Mouse (Mus musculus) heart, adult 2 months (tissue): ENCODE data around the gene Polr2a. TPM values are rescaled to one million over a fixed set of nuclear protein-coding genes. Genes with fewer than 3 reads are reported as not detected.

ENCODE experiments used
- DNase-seq, 2 experiments: peaks; one replicate each; pipeline ENCODE4 v3.0.0; 2021
- H3K27ac ChIP-seq: fragments of 200-600 bp; 2 replicates; pipeline ENCODE4 v1.8.1; 2022
- H3K27me3 ChIP-seq: fragments of 200-500 bp; 2 replicates; pipeline ENCODE4 v1.6.1; 2012; ENCODE audit warnings: mild to moderate bottlenecking, low read length, inconsistent platforms, mixed read lengths; ENCODE audit not compliant: control insufficient read depth, insufficient read depth
- H3K36me3 ChIP-seq: fragments of 200-500 bp; 2 replicates; pipeline ENCODE4 v1.6.1; 2012; ENCODE audit warnings: low read length, inconsistent platforms; ENCODE audit not compliant: control insufficient read depth, insufficient read depth
- H3K4me1 ChIP-seq: fragments of 200-500 bp; 2 replicates; pipeline ENCODE4 v1.6.1; 2011; ENCODE audit warnings: low read length; ENCODE audit not compliant: control insufficient read depth, insufficient read depth
- H3K4me3 ChIP-seq: fragments of 200-600 bp; 2 replicates; pipeline ENCODE4 v1.8.1; 2022
- H3K79me2 ChIP-seq: fragments of 200-500 bp; replicated peaks from 2 replicates; pipeline ENCODE4 v1.6.1; 2012; ENCODE audit warnings: mild to moderate bottlenecking, inconsistent platforms, low read length, moderate library complexity, mixed read lengths; ENCODE audit not compliant: control insufficient read depth, insufficient read depth
- H3K9ac ChIP-seq: fragments of 200-500 bp; 2 replicates; pipeline ENCODE4 v1.6.1; 2012; ENCODE audit warnings: low read depth, mild to moderate bottlenecking, control low read depth, inconsistent platforms, low read length, mixed read lengths
- CTCF ChIP-seq: fragments of 200-600 bp; IDR thresholded peaks from 2 replicates; pipeline ENCODE4 v1.8.1; 2022; ENCODE audit warnings: antibody characterized with exemption, mild to moderate bottlenecking, moderate library complexity
- EP300 ChIP-seq: fragments of 200-500 bp; IDR thresholded peaks from 2 replicates; pipeline ENCODE4 v1.6.1; 2011; ENCODE audit warnings: low read depth, low read length, control low read depth; ENCODE audit not compliant: insufficient read depth
- POLR2A ChIP-seq: fragments of 200-500 bp; IDR thresholded peaks from 2 replicates; pipeline ENCODE4 v1.6.1; 2011; ENCODE audit warnings: mild to moderate bottlenecking, low read depth, low read length, control low read depth; ENCODE audit not compliant: insufficient read depth
- WGBS: fragments of 180-500 bp; shearing (Covaris S2); methylation state at CpG from one replicate; pipeline ENCODE4 v1.1.7; 2018; 5-methylcytosine and 5-hydroxymethylcytosine counted together
- intact Hi-C: fragments of 180-260 bp; cut with DNase I; formaldehyde crosslinking; loops from one replicate; pipeline ENCODE4 v1.15.1; 2025
- long read RNA-seq: library from polyadenylated mRNA; stranded (forward); transcript quantifications from one replicate; pipeline ENCODE4 v2.0.0, GENCODE M21; 2021
- polyA plus RNA-seq: library from polyadenylated mRNA; depleted of rRNA; stranded (reverse); fragments of >200 nt; gene quantifications from 2 replicates; pipeline ENCODE4 v1.2.3, GENCODE M21; 2012; rRNA removed
- total RNA-seq, 2 experiments: library from RNA; stranded (reverse); gene quantifications; 2 replicates each; pipeline ENCODE4 v1.2.3; 2021

Polr2a gene
- total RNA-seq (10 to 100 TPM; 25.3 to 30.4 TPM), polyA plus RNA-seq (15.6 and 20.2 TPM in 2 replicates)
- long read RNA-seq, partial matches to known transcripts, result 0 of 1 reads
- long read RNA-seq, other reads (novel, unspliced or antisense), result 1 of 1 reads

GRCm38 (mm10) chr11:69758478-69758970 is at the start of gene Polr2a:
Gene Polr2a (minus strand): TSS chr11:69758637.
- intact Hi-C loops, result loop anchor here (1.0 to 2.0 kb wide), 6 partner anchors 44 to 162 kb away; partner anchors contain the start of genes Eif5a, Senp3 and Tmem256
- H3K27ac ChIP-seq, result peak within 1 kb of the TSS; percentile 100
- H3K9ac ChIP-seq, result peak within 1 kb of the TSS; percentile 76
- TF ChIP-seq EP300 (peak; percentile 97), POLR2A (peak; percentile 100), CTCF (no peak)
- H3K27me3 ChIP-seq, result no peaks in the 10 kb centered on the region
- H3K4me3 ChIP-seq, result peak within 1 kb of the TSS; percentile 66
- H3K36me3 ChIP-seq, result peaks cover 7% of the 10 kb centered on the region
- DNase-seq, result peak; percentile 98
- peaks cover 4% of the 10 kb centered on the region; the same call in 1 of the 2 replicates for H3K4me1 ChIP-seq
- H3K79me2 ChIP-seq, result no peaks in the 10 kb centered on the region
- under 1% methylated on average over 36 of the region's 36 CpGs for WGBS

GRCm38 (mm10) chr11:69807641-69808040 is 49.2 kb upstream of the Polr2a start:
- H3K36me3 ChIP-seq, result no peaks in the 10 kb centered on the region
- H3K4me3 ChIP-seq, result no peak overlapping the region
- no peak for DNase-seq
- no peak overlapping the region for H3K27ac ChIP-seq
- no peaks in the 10 kb centered on the region for H3K27me3 ChIP-seq
- TF ChIP-seq POLR2A, result no peak
- no peak for TF ChIP-seq EP300
- TF ChIP-seq CTCF, result no peak
- WGBS, result 42% methylated on average over 2 of the region's 2 CpGs
- H3K79me2 ChIP-seq, result no peaks in the 10 kb centered on the region
- H3K9ac ChIP-seq, result no peak overlapping the region
- H3K4me1 ChIP-seq, result peaks cover 4% of the 10 kb centered on the region; the same call in 1 of the 2 replicates
- intact Hi-C loops, result no loop called here

GRCm38 (mm10) chr11:69806378-69806777 is 47.9 kb upstream of the Polr2a start:
- Histone ChIP-seq H3K9ac (no peak overlapping the region), H3K27me3 (no peaks in the 10 kb centered on the region), H3K4me1 (peaks cover 4% of the 10 kb centered on the region; the same call in 1 of the 2 replicates), H3K79me2 (no peaks in the 10 kb centered on the region), H3K27ac (no peak overlapping the region), H3K4me3 (no peak overlapping the region), H3K36me3 (no peaks in the 10 kb centered on the region)
- TF ChIP-seq CTCF (peak; percentile 30), POLR2A (no peak)
- intact Hi-C loops, result no loop called here
- no peak for DNase-seq
- WGBS, result 86% methylated on average over 4 of the region's 4 CpGs

GRCm38 (mm10) chr11:69804972-69805909 is 46.8 kb upstream of the Polr2a start, which contains the start of gene Tmem102:
Gene Tmem102 (minus strand): TSS chr11:69805624.
- Histone ChIP-seq H3K4me1 (peaks cover 4% of the 10 kb centered on the region; the same call in 1 of the 2 replicates), H3K9ac (no peak within 1 kb of the TSS), H3K36me3 (no peaks in the 10 kb centered on the region), H3K27me3 (no peaks in the 10 kb centered on the region), H3K4me3 (peak within 1 kb of the TSS; percentile 68; the same call in 1 of the 2 replicates), H3K79me2 (no peaks in the 10 kb centered on the region), H3K27ac (no peak within 1 kb of the TSS)
- 46% methylated on average over 29 of the region's 29 CpGs for WGBS
- no peak for TF ChIP-seq POLR2A
- TF ChIP-seq EP300, result no peak
- no peak for TF ChIP-seq CTCF
- no peak for DNase-seq
- intact Hi-C loops, result no loop called here

GRCm38 (mm10) chr11:69804652-69804940 is 46.2 kb upstream of the Polr2a start:
- no peak for TF ChIP-seq CTCF
- TF ChIP-seq POLR2A, result no peak
- no peak for TF ChIP-seq EP300
- H3K4me3 ChIP-seq, result no peak overlapping the region; the same call in 1 of the 2 replicates
- DNase-seq, result peak; percentile 31 to 40
- H3K36me3 ChIP-seq, result no peaks in the 10 kb centered on the region
- intact Hi-C loops, result no loop called here
- no peaks in the 10 kb centered on the region for H3K27me3 ChIP-seq
- WGBS, result 22% methylated on average over 12 of the region's 12 CpGs
- peaks cover 4% of the 10 kb centered on the region; the same call in 1 of the 2 replicates for H3K4me1 ChIP-seq
- H3K27ac ChIP-seq, result no peak overlapping the region
- no peaks in the 10 kb centered on the region for H3K79me2 ChIP-seq
- H3K9ac ChIP-seq, result no peak overlapping the region
